Mouse (Mus musculus) midbrain, postnatal 0 days (tissue): ENCODE results near the gene St5. TPM values are rescaled to one million over a fixed set of nuclear protein-coding genes. Genes with fewer than 3 reads are reported as not detected.

ENCODE experiments used
- ATAC-seq: fragments of 200-750 bp; cut with Nextera tagmentation; 2 replicates; pipeline ENCODE4 v1.8.0; 2017; ENCODE audit warnings: moderate number of reproducible peaks, mild to moderate bottlenecking, moderate TSS enrichment, moderate library complexity; ENCODE audit not compliant: low FRiP score
- DNase-seq: peaks from one replicate; pipeline ENCODE4 v3.0.0-alpha.2; 2015; ENCODE audit warnings: low spot score
- H3K27ac ChIP-seq: fragments of 300-500 bp; sonication (generic); 2 replicates; pipeline ENCODE4 v1.5.1; 2014; ENCODE audit warnings: low read depth, mild to moderate bottlenecking, low read length, mixed read lengths
- H3K27me3 ChIP-seq: fragments of 300-500 bp; sonication (generic); 2 replicates; pipeline ENCODE4 v1.6.1; 2014; ENCODE audit warnings: low read length, control low read depth, mixed read lengths; ENCODE audit not compliant: insufficient read depth
- H3K36me3 ChIP-seq: fragments of 300-500 bp; sonication (generic); 2 replicates; pipeline ENCODE4 v1.6.1; 2014; ENCODE audit warnings: low read length, control low read depth, mixed read lengths; ENCODE audit not compliant: insufficient read depth
- H3K4me1 ChIP-seq: fragments of 300-500 bp; sonication (generic); 2 replicates; pipeline ENCODE4 v1.6.1; 2014; ENCODE audit warnings: mild to moderate bottlenecking, control low read depth, antibody characterized with exemption, low read length, mixed read lengths; ENCODE audit not compliant: insufficient read depth
- H3K4me2 ChIP-seq: fragments of 300-500 bp; sonication (generic); 2 replicates; pipeline ENCODE4 v1.6.1; 2014; ENCODE audit warnings: low read depth, mild to moderate bottlenecking, low read length, mixed read lengths; ENCODE audit not compliant: poor library complexity, severe bottlenecking
- H3K4me3 ChIP-seq: fragments of 300-500 bp; sonication (generic); 2 replicates; pipeline ENCODE4 v1.5.1; 2014; ENCODE audit warnings: low read depth, mild to moderate bottlenecking, low read length, moderate library complexity
- H3K9ac ChIP-seq: fragments of 300-500 bp; sonication (generic); replicated peaks from 2 replicates; pipeline ENCODE4 v1.6.1; 2014; ENCODE audit warnings: mild to moderate bottlenecking, low read length, moderate library complexity, mixed read lengths; ENCODE audit not compliant: poor library complexity, severe bottlenecking
- H3K9me3 ChIP-seq: fragments of 300-500 bp; sonication (generic); 2 replicates; pipeline ENCODE4 v1.6.1; 2016; ENCODE audit warnings: low read length, control low read depth
- CTCF ChIP-seq: IDR thresholded peaks from 2 replicates; pipeline ENCODE4 v1.5.1; 2016; ENCODE audit warnings: antibody characterized with exemption, mild to moderate bottlenecking
- WGBS: fragments of 180-500 bp; shearing (Covaris S2); extraction: QIAGEN DNeasy Blood & Tissue Kit; methylation state at CpG from one replicate; pipeline ENCODE4 v1.1.7; 2014; 5-methylcytosine and 5-hydroxymethylcytosine counted together
- polyA plus RNA-seq: library from polyadenylated mRNA; unstranded; fragments of >200 nt; fragmentation: Nextera tagmentation; extraction: Ambion mirVana; gene quantifications from 2 replicates; pipeline ENCODE4 v1.2.1, GENCODE M21; 2015
- total RNA-seq: library from RNA; depleted of rRNA; stranded (reverse); fragments of >200 nt; gene quantifications from 2 replicates; pipeline ENCODE4 v1.2.3, GENCODE M21; 2014

St5 gene
- total and polyA plus RNA-seq, 2 experiments from 2014 or later, result 14.4 to 48.3 TPM

DNA sequence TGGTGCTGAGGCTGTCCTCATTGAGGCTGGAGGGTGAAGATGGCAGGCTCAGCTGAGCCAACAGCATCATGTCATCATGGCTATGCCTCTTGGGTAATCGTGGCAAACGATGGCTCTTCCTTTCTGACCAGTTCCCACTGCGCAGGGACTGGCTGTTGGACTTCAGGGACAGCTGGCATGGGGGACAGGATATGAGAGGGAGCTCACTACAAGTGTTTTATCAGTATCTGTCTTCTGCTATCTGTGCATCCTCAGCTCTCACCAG, 161.1 kb downstream of the St5 start:
- TF ChIP-seq CTCF, result no peak
- no peak overlapping the region for H3K27ac ChIP-seq
- 90% methylated on average over 3 of the region's 3 CpGs for WGBS
- no peak overlapping the region for H3K4me3 ChIP-seq
- no peak overlapping the region for H3K9ac ChIP-seq
- no peaks in the 10 kb centered on the region for H3K4me1 ChIP-seq
- no peaks in the 10 kb centered on the region for H3K27me3 ChIP-seq
- DNase-seq (no peak), ATAC-seq (no peak)
- no peak overlapping the region for H3K4me2 ChIP-seq
- no peaks in the 10 kb centered on the region for H3K9me3 ChIP-seq
- peaks cover 6% of the 10 kb centered on the region; the same call in 1 of the 2 replicates for H3K36me3 ChIP-seq

- H3K4me2 ChIP-seq, result no peak overlapping the region
- ATAC-seq, result no peak
- WGBS, result 89% methylated on average over 10 of the region's 10 CpGs
Observed at GRCm38 (mm10) chr7:109541609-109542363, 161.6 kb downstream of the St5 start.

GRCm38 (mm10) chr7:109540902-109541301, 162.5 kb downstream of the St5 start:
- H3K9me3 ChIP-seq, result no peaks in the 10 kb centered on the region
- DNase-seq, result no peak
- TF ChIP-seq CTCF, result no peak
- no peaks in the 10 kb centered on the region for H3K4me1 ChIP-seq
- H3K27ac ChIP-seq, result no peak overlapping the region
- H3K27me3 ChIP-seq, result no peaks in the 10 kb centered on the region
- H3K36me3 ChIP-seq, result peaks cover 6% of the 10 kb centered on the region; the same call in 1 of the 2 replicates
- ATAC-seq, result no peak
- no peak overlapping the region for H3K9ac ChIP-seq
- no peak overlapping the region for H3K4me2 ChIP-seq
- no peak overlapping the region for H3K4me3 ChIP-seq

More at GRCm38 (mm10) chr7:109541609-109542363, 161.6 kb downstream of the St5 start:
- no peak overlapping the region for H3K4me3 ChIP-seq
- H3K27ac ChIP-seq, result no peak overlapping the region
- H3K9ac ChIP-seq, result no peak overlapping the region
- peaks cover 6% of the 10 kb centered on the region; the same call in 1 of the 2 replicates for H3K36me3 ChIP-seq
- H3K4me1 ChIP-seq, result no peaks in the 10 kb centered on the region
- TF ChIP-seq CTCF, result no peak
- H3K9me3 ChIP-seq, result no peaks in the 10 kb centered on the region
- H3K27me3 ChIP-seq, result no peaks in the 10 kb centered on the region
- DNase-seq, result no peak

DNA sequence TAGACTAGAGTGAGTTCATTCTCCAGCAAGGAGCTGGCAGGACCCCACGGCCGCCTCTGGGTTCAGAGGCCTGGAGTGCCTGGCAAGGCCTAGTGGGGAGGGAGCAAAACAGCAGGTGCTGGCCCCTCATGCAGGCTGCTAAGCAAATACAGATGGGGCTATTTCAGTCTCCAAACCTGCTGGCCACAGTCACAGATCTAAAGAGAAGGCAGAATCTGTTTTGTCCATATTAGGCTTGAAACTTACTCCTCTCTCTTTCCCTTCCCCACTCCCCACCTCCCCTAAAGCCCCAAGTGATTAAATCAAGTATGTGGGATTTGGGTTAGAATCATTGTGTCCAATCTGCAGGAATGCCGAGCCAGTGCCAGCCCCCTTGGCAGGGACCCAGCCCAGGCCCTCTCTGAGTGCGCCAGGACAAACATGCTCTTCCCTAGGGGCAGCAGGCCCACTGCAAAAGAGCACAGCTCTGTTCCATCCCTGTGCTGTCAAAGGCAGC, 166.9 kb downstream of the St5 start:
- H3K36me3 ChIP-seq, result peaks cover 7% of the 10 kb centered on the region; the same call in 1 of the 2 replicates
- no peak overlapping the region for H3K4me3 ChIP-seq
- no peak overlapping the region for H3K27ac ChIP-seq
- no peak overlapping the region for H3K9ac ChIP-seq
- DNase-seq (peak; percentile 72), ATAC-seq (0 out of 2 replicates have a peak, but pooled peaks have one; percentile 35)
- no peak for TF ChIP-seq CTCF
- H3K4me2 ChIP-seq, result no peak overlapping the region
- no peaks in the 10 kb centered on the region for H3K4me1 ChIP-seq
- no peaks in the 10 kb centered on the region for H3K27me3 ChIP-seq
- no peaks in the 10 kb centered on the region for H3K9me3 ChIP-seq
- WGBS, result 43% methylated on average over 4 of the region's 4 CpGs

DNA sequence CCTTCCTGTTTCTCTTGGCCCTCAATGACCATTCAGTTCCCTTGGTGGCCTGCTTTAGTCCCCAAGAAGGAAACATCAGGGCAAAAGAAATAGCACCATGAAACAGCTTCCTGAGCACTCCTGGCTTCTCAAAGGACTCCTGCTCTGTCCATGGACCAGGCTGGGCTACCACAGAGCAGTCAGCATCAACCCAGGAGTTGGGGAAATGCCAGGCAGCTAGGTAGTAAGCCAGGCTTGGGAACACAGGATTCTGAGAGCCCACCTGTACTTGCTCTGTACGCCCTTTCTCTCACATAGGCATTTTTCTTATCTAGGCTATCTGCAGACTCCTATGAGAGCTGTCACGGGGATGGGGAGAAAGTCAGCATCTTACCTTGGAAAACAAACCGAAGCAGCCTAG, 168.5 kb downstream of the St5 start:
- no peak for ATAC-seq
- no peak for TF ChIP-seq CTCF
- Histone ChIP-seq H3K9me3 (no peaks in the 10 kb centered on the region), H3K36me3 (peaks cover 11% of the 10 kb centered on the region; the same call in 1 of the 2 replicates), H3K4me2 (no peak overlapping the region), H3K27ac (no peak overlapping the region), H3K4me3 (no peak overlapping the region), H3K4me1 (no peaks in the 10 kb centered on the region), H3K27me3 (no peaks in the 10 kb centered on the region), H3K9ac (no peak overlapping the region)
- WGBS, result 88% methylated on average over 3 of the region's 3 CpGs
- no peak for DNase-seq

- DNase-seq (no peak), ATAC-seq (no peak)
- H3K36me3 ChIP-seq, result peaks cover 11% of the 10 kb centered on the region; the same call in 1 of the 2 replicates
- H3K4me3 ChIP-seq, result no peak overlapping the region
- TF ChIP-seq CTCF, result no peak
- WGBS, result 82% methylated on average over 4 of the region's 4 CpGs
- H3K9ac ChIP-seq, result no peak overlapping the region
- no peaks in the 10 kb centered on the region for H3K4me1 ChIP-seq
- no peak overlapping the region for H3K4me2 ChIP-seq
- no peak overlapping the region for H3K27ac ChIP-seq
- H3K9me3 ChIP-seq, result no peaks in the 10 kb centered on the region
- H3K27me3 ChIP-seq, result no peaks in the 10 kb centered on the region
Observed at GRCm38 (mm10) chr7:109533888-109534287, 169.5 kb downstream of the St5 start.
